Mouse (Mus musculus) liver, embryonic 14.5 days (tissue): ENCODE measurements at regions not wholly inside any gene's neighbourhood (a gene's known extent, or its start where the extent isn't known, plus 50 kb on each side); places are given as distances from the start of the nearest gene placed in this dataset.

Experiments used
- CTCF ChIP-seq: IDR thresholded peaks from 2 replicates; pipeline ENCODE4 v1.5.1; 2016; ENCODE audit warnings: antibody characterized with exemption, low read depth, control low read depth
- EP300 ChIP-seq: IDR thresholded peaks from 2 replicates; pipeline ENCODE4 v1.6.1; 2016; ENCODE audit warnings: antibody characterized with exemption, low read depth

GRCm38 (mm10) chr1:193697001-193697400 is 326.9 kb upstream of the Camk1g start:
- TF ChIP-seq CTCF = no peak
- TF ChIP-seq EP300 = no peak
